Mouse (Mus musculus) ES-E14 (cell line): ENCODE data around the gene Gm26897.

ENCODE experiments used
- CHD2 ChIP-seq: IDR thresholded peaks from 2 replicates; pipeline ENCODE4 v1.6.1; 2014; ENCODE audit warnings: mild to moderate bottlenecking, low read depth, low read length, inconsistent platforms
- HCFC1 ChIP-seq: IDR thresholded peaks from 2 replicates; pipeline ENCODE4 v1.6.1; 2012; ENCODE audit warnings: low read length, inconsistent platforms, borderline replicate concordance; ENCODE audit not compliant: insufficient read depth
- MAFK ChIP-seq: IDR thresholded peaks from 2 replicates; pipeline ENCODE4 v1.6.1; 2014; ENCODE audit warnings: mild to moderate bottlenecking, low read depth, low read length, inconsistent platforms; ENCODE audit not compliant: insufficient read depth
- ZC3H11A ChIP-seq: IDR thresholded peaks from 2 replicates; pipeline ENCODE4 v1.6.1; 2012; ENCODE audit warnings: low read depth, mild to moderate bottlenecking, inconsistent platforms, low read length, borderline replicate concordance
- ZNF384 ChIP-seq: IDR thresholded peaks from 2 replicates; pipeline ENCODE4 v1.6.1; 2012; ENCODE audit warnings: low read depth, low read length, inconsistent platforms

- TF ChIP-seq MAFK (no peak), HCFC1 (no peak), ZC3H11A (no peak), CHD2 (no peak), ZNF384 (no peak)
Measured at GRCm38 (mm10) chr5:111765671-111766290, 32.1 kb downstream of the Gm26897 start.
